In the genomic region with DNA sequence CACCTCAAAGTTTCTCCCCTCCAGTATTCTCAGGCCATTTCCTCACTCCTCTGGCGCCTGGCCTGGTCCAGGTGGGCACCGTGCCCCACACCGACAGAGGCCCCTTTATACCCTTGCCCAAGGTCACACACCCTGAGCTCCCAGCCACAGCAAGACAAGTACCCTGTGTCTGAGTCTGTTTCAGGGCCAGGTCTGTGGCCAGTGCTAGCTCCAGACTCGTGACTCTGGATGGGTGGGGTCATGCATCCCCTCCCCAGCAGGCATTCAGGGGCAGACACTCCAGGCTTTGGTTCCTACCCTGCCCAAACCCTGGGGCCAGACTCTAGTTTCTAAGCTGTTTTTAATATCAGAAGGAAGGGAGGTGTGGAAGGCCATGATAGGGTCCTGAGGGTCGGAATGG, we compare ENCODE assay signal across 22 mouse cellular contexts. TPM values are rescaled to one million over a fixed set of nuclear protein-coding genes. Genes with fewer than 3 reads are reported as not detected.
"Had no signal": no experiment of that assay in that cellular context is flagged by ENCODE, and none has a peak within 500 bp of the region (broad histone marks: within the 10 kb centered on the region; RNA-seq: fewer than 3 reads in every experiment).

No protein-coding gene starts in this region.

- H3K4me2 ChIP-seq: liver, embryonic 13.5 days; lung, embryonic 15.5 days; midbrain, embryonic 11.5 days; midbrain, embryonic 15.5 days; neural tube, embryonic 13.5 days; stomach, embryonic 15.5 days had no signal

- ATAC-seq: liver, postnatal 0 days; midbrain, embryonic 15.5 days had no signal

- H3K36me3 ChIP-seq: liver, embryonic 13.5 days; lung, embryonic 15.5 days; midbrain, embryonic 15.5 days; neural tube, embryonic 13.5 days; stomach, embryonic 15.5 days had no signal

- H3K4me1 ChIP-seq: liver, embryonic 13.5 days; lung, embryonic 15.5 days; midbrain, embryonic 15.5 days; neural tube, embryonic 13.5 days; stomach, embryonic 15.5 days had no signal

- H3K4me3 ChIP-seq: layer of hippocampus, adult 2 months; liver, embryonic 13.5 days; lung, embryonic 15.5 days; megakaryocyte, embryonic 14.5 days; midbrain, embryonic 15.5 days; neural tube, embryonic 13.5 days; stomach, embryonic 15.5 days had no signal

- H3K27ac ChIP-seq: kidney, postnatal 0 days; layer of hippocampus, adult 2 months; liver, embryonic 13.5 days; lung, embryonic 15.5 days; macrophage; midbrain, embryonic 15.5 days; neural tube, embryonic 13.5 days; stomach, embryonic 15.5 days had no signal

- H3K27me3 ChIP-seq: lung, embryonic 15.5 days; midbrain, embryonic 15.5 days; neural tube, embryonic 13.5 days; stomach, embryonic 15.5 days had no signal

- DNase-seq: kidney, postnatal 4 days; left cerebral cortex, postnatal 4 days; liver; liver, embryonic 13.5 days; liver, postnatal 0 days; lung, postnatal 14 days; right cerebral cortex, postnatal 14 days; thymus, postnatal 36 days had no signal

- H3K9ac ChIP-seq: liver, embryonic 13.5 days; liver, postnatal 0 days; lung, embryonic 15.5 days; midbrain, embryonic 15.5 days; neural tube, embryonic 13.5 days; stomach, embryonic 15.5 days had no signal

- H3K9me3 ChIP-seq: liver, embryonic 13.5 days; lung, embryonic 15.5 days; megakaryocyte, embryonic 14.5 days; midbrain, embryonic 15.5 days; neural tube, embryonic 13.5 days; stomach, embryonic 15.5 days had no signal

RNA-seq across cellular contexts. Expression of a gene that starts 10.4 kb away (rescaled TPM):
- polyA plus RNA-seq: liver, embryonic 13.5 days; liver, postnatal 0 days; midbrain, embryonic 11.5 days had no signal

RNA-seq across cellular contexts. Expression of a gene that starts 31.8 kb away (rescaled TPM):
- total RNA-seq: layer of hippocampus, adult 2 months; layer of hippocampus, postnatal 10 days; left cerebral cortex, adult 18-20 months; left cerebral cortex, postnatal 10 days; left cerebral cortex, postnatal 4 days; monocyte, adult 5-6 weeks had no signal
- polyA plus RNA-seq: macrophage; midbrain, embryonic 15.5 days; stomach, embryonic 15.5 days; thymus, postnatal 0 days had no signal
